Mouse (Mus musculus): Measurements from ENCODE around the gene Gzmd. TPM values are rescaled to one million over a fixed set of nuclear protein-coding genes. Genes with fewer than 3 reads are reported as not detected.
"Not testable (repeated sequence)": the region's sequence is repeated elsewhere in the genome, so short reads cannot be mapped to it uniquely, and the experiment has no call there.

Gene Gzmd
- not detected for total RNA-seq (2021)
- long read RNA-seq, experiment 1 = 0 reads
- long read RNA-seq, experiment 2 = 0 reads

DNA sequence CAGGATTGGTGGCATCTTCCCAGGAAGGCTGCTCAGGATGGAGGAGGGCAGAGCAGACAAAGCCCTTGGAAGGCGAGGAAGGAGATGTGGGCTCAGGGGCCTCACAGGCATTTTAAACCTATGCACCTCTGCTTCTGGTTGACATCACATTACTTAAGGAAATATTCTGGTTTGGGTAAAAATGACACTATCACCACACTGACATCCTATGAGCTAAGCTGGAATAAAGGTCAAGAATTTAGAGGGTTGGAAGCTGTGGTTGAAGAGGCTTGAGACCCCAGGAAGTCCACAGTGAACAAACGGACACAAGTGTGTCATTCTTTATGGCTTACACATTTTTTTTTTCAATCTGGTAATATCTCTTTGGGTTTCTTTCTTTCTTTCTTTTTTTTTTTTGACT is at the start of gene Gzmd:
Gene Gzmd (minus strand): TSS at position 101 of the 400 bp plus-strand sequence.
- H3K27ac ChIP-seq; H3K4me3 ChIP-seq; DNase-seq; intact Hi-C loops (cut with DNase I): not testable (repeated sequence)

DNA sequence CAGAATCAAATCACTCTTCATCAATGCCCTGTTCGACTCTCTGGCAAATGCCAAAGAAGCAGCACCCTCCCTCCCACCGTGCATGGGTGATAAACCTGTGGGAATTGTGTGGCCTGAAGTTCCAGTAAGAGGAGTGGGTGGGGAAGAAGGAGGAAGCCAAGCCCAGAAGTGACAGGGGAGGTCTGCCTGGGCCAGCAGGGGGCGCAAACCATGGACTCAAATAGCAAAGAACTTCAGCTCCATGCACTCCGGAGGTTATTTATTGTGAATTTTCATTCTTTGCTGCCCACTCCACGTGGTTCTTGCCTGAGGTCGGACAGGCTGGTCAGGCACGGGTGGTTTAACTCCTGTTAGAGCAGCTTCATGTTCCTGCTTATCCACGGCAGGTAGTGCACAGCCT is 45.2 kb upstream of the Gzmd start:
- DNase-seq = peak; percentile 30
- H3K27ac ChIP-seq; H3K4me3 ChIP-seq; intact Hi-C loops (cut with DNase I): not testable (repeated sequence)
- TF ChIP-seq CTCF (IDR thresholded peaks at IDR 0.05) = peak; percentile 53

DNA sequence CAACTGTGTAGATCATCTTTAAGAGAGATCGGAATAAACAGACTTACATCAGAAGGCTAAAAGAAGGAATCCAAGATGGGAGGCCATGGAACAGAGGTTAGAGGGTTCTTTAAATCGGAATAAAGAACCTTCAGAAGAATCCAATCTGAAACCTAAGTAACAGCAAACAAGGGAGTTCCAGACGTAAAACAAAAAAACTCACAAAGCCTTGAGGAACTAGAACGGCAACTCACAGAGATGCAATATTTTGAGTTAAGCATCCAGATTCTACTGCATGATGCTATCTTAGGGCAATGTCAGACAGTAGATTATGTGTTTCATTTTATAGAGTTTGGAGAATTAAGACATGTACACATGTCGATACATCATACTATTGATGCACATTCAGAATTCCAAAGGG is 42.1 kb upstream of the Gzmd start, which contains the start of gene Gzmn:
Gene Gzmn (minus strand): TSS at position 101 of the 400 bp plus-strand sequence.
- TF ChIP-seq CTCF (IDR thresholded peaks at IDR 0.05) = no peak
- no peak for DNase-seq
- intact Hi-C loops (cut with DNase I) = no loop called here
- Histone ChIP-seq H3K27ac (no peak within 1 kb of the TSS), H3K4me3 (no peak within 1 kb of the TSS)

DNA sequence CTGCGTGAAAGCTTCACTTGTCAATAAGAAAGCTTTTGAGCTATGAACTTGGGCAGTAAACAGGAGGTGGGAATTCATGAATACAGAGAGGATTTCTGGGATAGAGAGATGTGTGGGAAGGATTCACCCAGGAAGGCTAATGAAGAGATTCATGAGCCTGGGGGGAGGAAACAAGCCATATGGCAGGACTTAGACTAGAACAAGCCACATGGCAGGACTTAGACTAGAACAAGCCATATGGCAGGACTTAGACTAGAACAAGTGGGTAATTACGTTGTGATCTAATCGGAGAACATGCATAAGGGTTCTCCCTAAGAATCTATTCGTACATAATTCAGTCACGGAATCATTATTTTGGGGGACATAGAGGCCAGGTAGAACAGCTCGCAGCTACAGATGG is 41.0 kb upstream of the Gzmd start:
- H3K27ac ChIP-seq = no peak overlapping the region
- no peak overlapping the region for H3K4me3 ChIP-seq
- TF ChIP-seq CTCF (IDR thresholded peaks at IDR 0.05) = no peak
- no peak for DNase-seq
- intact Hi-C loops (cut with DNase I) = no loop called here

DNA sequence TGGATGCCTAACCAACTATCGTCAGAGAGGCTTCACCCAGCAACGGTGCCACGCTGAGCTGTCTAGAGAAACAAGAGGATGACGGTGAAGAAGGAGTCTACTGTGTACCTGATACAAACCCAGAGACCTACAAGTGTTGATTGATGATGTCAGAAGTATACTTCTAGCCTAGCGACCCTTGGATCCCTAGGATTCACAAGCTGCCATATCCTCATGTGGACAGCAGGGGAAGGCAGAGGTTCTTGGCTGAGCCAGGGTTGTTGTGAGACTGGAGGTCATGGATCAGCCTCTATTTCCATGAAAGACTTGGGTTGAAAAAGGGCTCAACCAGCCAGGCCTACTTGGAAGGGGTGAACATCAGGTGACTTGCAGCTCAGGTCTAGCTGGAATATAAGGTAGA is 40.3 kb upstream of the Gzmd start:
- TF ChIP-seq CTCF (IDR thresholded peaks at IDR 0.05) = no peak
- intact Hi-C loops (cut with DNase I) = no loop called here

DNA sequence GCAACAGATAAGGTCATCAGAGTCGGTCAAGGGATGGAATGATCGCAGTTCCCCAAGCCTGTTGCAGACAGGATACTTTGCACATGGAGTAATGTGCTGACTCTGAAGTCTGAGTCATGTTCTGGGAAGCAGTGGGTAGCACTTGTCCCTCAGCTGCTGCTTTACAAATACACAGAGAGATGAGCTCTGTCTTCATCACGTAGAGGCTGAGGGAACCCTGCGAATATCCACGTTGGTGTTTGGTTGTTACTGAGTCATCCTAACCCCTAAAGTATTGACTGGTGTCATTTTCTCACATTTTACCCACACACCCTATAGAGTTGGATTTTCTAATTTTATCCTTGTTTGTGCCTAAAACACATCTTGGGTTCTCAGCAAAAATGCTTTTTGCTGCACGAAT is 35.6 kb upstream of the Gzmd start:
- TF ChIP-seq CTCF (IDR thresholded peaks at IDR 0.05) = no peak
- DNase-seq = no peak
- H3K27ac ChIP-seq = no peak overlapping the region

More for the DNA sequence above, 40.3 kb upstream of the Gzmd start:
- Histone ChIP-seq H3K4me3 (no peak overlapping the region), H3K27ac (no peak overlapping the region)
- DNase-seq = no peak

DNA sequence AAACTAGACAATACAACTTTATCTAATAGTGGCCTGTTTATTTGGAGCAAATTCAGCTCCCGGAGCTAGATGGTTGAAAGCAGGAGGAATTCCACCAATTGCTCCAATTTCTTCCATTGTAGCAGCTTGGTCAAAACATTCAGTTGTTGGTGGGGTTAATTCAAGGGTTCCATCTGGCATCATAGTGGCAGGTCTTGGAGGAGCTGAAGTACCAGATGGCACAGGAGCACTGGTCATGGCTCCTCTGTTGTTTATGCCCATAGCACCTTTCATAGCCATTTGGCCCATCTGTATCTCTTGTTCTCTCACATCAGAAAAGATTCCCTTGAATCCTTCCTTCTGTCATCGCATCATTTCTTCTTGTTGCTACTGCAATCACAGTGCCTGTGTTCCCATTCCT is 29.7 kb upstream of the Gzmd start:
- DNase-seq = no peak
- no peak overlapping the region for H3K27ac ChIP-seq
- no peak for TF ChIP-seq CTCF (IDR thresholded peaks at IDR 0.05)
- intact Hi-C loops (cut with DNase I) = no loop called here
- H3K4me3 ChIP-seq = no peak overlapping the region

More for the DNA sequence above, 35.6 kb upstream of the Gzmd start:
- no peak overlapping the region for H3K4me3 ChIP-seq
- intact Hi-C loops (cut with DNase I) = no loop called here

DNA sequence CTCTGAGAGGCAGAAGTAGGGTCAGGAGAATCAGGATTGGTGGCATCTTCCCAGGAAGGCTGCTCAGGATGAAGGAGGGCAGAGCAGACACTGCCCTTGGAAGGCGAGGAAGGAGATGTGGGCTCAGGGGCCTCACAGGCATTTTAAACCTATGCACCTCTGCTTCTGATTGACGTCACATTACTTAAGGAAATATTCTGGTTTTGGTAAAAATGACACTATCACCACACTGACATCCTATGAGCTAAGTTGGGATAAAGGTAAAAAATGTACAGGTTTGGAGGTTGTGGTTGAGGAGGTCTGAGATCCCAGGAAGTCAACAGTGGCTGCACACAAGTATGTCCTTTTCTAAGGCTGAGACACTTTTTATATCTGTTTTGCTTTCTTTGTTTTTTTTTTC is 27.1 kb upstream of the Gzmd start, which contains the start of gene Gzmg:
Gene Gzmg (minus strand): TSS at position 101 of the 400 bp plus-strand sequence.
- H3K4me3 ChIP-seq; intact Hi-C loops (cut with DNase I); DNase-seq; H3K27ac ChIP-seq: not testable (repeated sequence)

DNA sequence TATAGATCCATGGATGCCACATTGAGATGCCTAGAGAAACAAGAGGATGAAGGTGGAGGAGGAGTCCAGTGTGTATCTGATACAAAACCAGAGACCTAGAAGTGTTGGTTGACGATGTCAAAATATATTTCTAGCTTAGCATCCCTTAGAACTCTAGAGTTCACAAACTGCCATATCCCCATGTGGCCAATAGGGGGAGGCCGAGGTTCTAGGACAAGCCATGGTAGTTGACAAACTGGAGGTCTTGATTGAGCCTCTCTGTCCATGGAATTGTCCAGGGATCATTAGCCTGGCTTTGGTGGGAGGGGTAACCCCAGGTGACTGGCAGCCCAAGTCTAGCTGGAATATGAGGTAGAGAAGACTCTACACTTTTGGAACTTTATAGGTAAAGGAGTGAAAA is 22.9 kb upstream of the Gzmd start:
- intact Hi-C loops (cut with DNase I) = no loop called here
- peak; percentile 21; the same call in 1 of the 2 replicates for TF ChIP-seq CTCF (IDR thresholded peaks at IDR 0.05)
- H3K4me3 ChIP-seq = no peak overlapping the region
- no peak overlapping the region for H3K27ac ChIP-seq
- no peak for DNase-seq

DNA sequence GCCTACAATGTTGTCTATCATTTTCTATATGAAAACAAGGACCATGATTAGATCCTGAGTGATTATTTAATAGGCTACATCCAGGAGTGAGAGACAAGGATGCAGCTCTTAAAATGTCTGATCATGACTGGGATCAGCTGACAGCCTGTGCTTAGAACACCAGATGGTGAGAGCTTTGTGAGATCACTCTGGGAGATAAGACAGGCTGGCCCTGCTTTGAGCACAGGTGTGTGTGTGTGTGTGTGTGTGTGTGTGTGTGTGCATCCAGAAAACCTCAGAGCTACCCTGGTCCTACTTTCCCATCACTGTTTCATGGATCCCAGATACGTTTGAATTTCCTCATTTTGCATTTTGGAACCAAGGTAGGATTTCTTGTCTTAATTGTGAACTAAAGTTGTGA is 1.3 kb upstream of the Gzmd start:
- H3K4me3 ChIP-seq; H3K27ac ChIP-seq; DNase-seq; intact Hi-C loops (cut with DNase I): not testable (repeated sequence)

DNA sequence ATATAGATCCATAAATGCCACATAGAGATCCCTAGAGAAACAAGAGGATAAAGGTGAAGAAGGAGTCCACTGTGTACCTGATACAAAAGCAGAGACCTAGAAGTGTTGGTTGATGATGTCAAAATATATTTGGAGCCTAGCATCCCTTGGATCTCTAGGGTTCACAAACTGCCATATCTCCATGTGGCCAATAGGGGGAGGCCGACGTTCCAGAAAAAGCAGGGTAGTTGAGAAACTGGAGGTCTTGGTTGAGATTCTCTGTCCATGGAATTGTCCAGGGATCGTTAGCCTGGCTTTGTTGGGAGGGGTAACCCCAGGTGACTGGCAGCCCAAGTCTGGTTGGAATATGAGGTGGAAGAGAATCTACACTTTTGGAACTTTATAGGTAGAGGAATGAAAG is 4.1 kb downstream of the Gzmd start:
- TF ChIP-seq CTCF (IDR thresholded peaks at IDR 0.05) = peak; percentile 12; the same call in 1 of the 2 replicates
- Histone ChIP-seq H3K27ac (no peak overlapping the region), H3K4me3 (no peak overlapping the region)
- intact Hi-C loops (cut with DNase I) = no loop called here
- no peak for DNase-seq

DNA sequence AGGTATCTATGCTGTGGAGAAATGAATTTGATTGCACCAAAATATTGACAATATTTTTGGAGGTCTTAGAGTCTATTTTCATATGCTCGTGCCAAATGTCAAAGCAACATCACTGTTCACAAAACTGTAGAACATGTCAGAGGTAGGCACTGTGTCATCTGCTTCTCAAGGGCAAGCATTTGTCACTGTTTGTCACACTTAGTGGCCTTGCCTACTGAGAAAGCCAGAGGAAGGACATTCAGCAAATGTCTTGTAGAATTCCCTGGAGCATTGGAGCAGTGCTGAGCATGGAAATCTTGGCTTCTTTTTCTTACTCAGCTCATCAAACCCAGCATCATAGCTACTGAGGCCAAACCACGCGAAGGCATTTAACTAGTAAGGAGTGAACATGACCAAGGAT is 8.9 kb downstream of the Gzmd start:
- Histone ChIP-seq H3K27ac (no peak overlapping the region), H3K4me3 (no peak overlapping the region)
- intact Hi-C loops (cut with DNase I) = no loop called here
- no peak for DNase-seq
- TF ChIP-seq CTCF (IDR thresholded peaks at IDR 0.05) = no peak

DNA sequence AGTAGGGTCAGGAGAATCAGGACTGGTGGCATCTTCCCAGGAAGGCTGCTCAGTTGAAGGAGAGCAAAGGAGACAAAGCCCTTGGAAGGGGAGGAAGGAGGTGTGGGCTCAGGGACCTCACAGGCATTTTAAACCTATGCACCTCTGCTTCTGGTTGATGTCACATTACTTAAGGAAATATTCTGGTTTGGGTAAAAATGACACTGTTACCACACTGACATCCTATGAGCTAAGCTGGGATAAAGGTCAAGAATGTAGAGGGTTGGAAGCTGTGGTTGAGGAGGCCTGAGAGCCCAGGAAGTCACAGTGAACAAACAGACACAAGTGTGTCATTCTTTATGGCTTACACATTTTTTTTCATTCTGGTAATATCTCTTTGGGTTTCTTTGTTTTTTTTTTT is 11.9 kb downstream of the Gzmd start, which contains the start of gene Gzme:
Gene Gzme (minus strand): TSS at position 101 of the 400 bp plus-strand sequence.
- intact Hi-C loops (cut with DNase I) = no loop called here
- H3K4me3 ChIP-seq = no peak within 1 kb of the TSS
- no peak for TF ChIP-seq CTCF (IDR thresholded peaks at IDR 0.05)
- H3K27ac ChIP-seq = no peak within 1 kb of the TSS
- no peak for DNase-seq

DNA sequence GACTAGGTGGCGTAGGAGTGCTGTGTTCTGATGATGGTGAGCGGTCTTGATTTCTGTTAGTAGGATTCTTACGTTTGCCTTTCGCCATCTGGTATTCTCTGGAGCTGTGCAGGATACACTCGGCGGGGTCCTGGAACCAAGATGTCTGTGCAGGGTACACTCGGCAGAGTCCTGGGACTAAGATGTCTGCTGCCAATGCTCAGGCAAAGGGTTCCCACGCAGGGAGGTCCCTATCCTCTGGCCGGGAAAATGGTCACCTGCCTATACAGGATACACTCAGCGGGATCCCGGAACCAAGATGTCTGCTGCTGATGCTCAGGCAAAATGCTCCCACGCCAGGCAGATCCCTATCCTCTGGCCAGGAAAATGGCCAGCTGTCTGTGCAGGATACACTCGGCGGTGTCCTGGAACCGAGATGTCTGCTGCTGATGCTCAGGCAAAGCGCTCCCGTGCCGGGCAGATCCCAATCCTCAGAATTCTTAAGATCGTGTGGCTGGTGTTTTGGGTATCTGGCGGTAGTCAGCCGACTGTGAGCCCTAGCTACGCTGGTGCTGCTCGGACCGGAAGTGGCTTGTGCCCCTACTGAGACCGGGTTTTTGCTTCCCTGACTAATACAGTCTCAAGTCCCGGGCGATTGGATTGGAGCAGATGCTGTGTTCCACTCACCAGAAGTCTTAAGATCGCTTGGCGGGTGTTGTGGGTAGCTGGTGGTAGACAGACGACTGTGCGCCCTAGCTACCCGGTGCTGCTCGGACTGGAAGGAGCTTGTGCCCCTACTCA is 16.7 kb downstream of the Gzmd start:
- H3K4me3 ChIP-seq; intact Hi-C loops (cut with DNase I); DNase-seq; H3K27ac ChIP-seq: not testable (repeated sequence)

Data from gastrocnemius, adult 2 months (tissue).